Mouse (Mus musculus) kidney, adult 9 months (tissue): ENCODE measurements at regions not wholly inside any gene's neighbourhood (a gene's known extent, or its start where the extent isn't known, plus 50 kb on each side); places are given as distances from the start of the nearest gene placed in this dataset.
"Not testable (repeated sequence)": the region's sequence is repeated elsewhere in the genome, so short reads cannot be mapped to it uniquely, and the experiment has no call there.

ENCODE experiments used
- DNase-seq: peaks from one replicate; pipeline ENCODE4 v3.0.0; 2022

GRCm38 (mm10) chr16:50847693-50848092, 256.7 kb upstream of the Ccdc54 start:
- no peak for DNase-seq

- DNase-seq = no peak
Measured at GRCm38 (mm10) chr16:50846505-50846904, 255.6 kb upstream of the Ccdc54 start.

GRCm38 (mm10) chr16:50841677-50842580, 251.0 kb upstream of the Ccdc54 start:
- peak; percentile 74 for DNase-seq

- no peak for DNase-seq
Measured at GRCm38 (mm10) chr16:50841205-50841604, 250.3 kb upstream of the Ccdc54 start.

GRCm38 (mm10) chr16:50839665-50840064, 248.7 kb upstream of the Ccdc54 start:
- DNase-seq = no peak

GRCm38 (mm10) chr16:50837416-50837815, 246.5 kb upstream of the Ccdc54 start:
- no peak for DNase-seq

GRCm38 (mm10) chr16:50836457-50836856, 245.5 kb upstream of the Ccdc54 start:
- no peak for DNase-seq

GRCm38 (mm10) chr16:50833357-50833756, 242.4 kb upstream of the Ccdc54 start:
- DNase-seq = no peak

- no peak for DNase-seq
Measured at GRCm38 (mm10) chr16:50822352-50822751, 231.4 kb upstream of the Ccdc54 start.

- DNase-seq = no peak
Measured at GRCm38 (mm10) chr16:50814626-50815025, 223.7 kb upstream of the Ccdc54 start.

- peak; percentile 27 for DNase-seq
Measured at GRCm38 (mm10) chr16:50799145-50799794, 208.3 kb upstream of the Ccdc54 start.

GRCm38 (mm10) chr16:50798095-50798494, 207.1 kb upstream of the Ccdc54 start:
- DNase-seq = no peak

- no peak for DNase-seq
Measured at GRCm38 (mm10) chr16:50792960-50793359, 202.0 kb upstream of the Ccdc54 start.

GRCm38 (mm10) chr16:50792506-50792905, 201.6 kb upstream of the Ccdc54 start:
- no peak for DNase-seq

- no peak for DNase-seq
Measured at GRCm38 (mm10) chr16:50788702-50789101, 197.7 kb upstream of the Ccdc54 start.

- no peak for DNase-seq
Measured at GRCm38 (mm10) chr16:50786199-50786598, 195.2 kb upstream of the Ccdc54 start.

GRCm38 (mm10) chr16:50785384-50785783, 194.4 kb upstream of the Ccdc54 start:
- DNase-seq = no peak

- DNase-seq = no peak
Measured at GRCm38 (mm10) chr16:50784651-50785228, 193.8 kb upstream of the Ccdc54 start.

GRCm38 (mm10) chr16:50783784-50784650, 193.1 kb upstream of the Ccdc54 start:
- no peak for DNase-seq

GRCm38 (mm10) chr16:50783240-50783639, 192.3 kb upstream of the Ccdc54 start:
- DNase-seq = no peak

- DNase-seq = no peak
Measured at GRCm38 (mm10) chr16:50779030-50779784, 188.3 kb upstream of the Ccdc54 start.

GRCm38 (mm10) chr16:50774699-50775098, 183.7 kb upstream of the Ccdc54 start:
- DNase-seq = not testable (repeated sequence)
